19 mouse cellular contexts compared by ENCODE assay signal in the genomic region with DNA sequence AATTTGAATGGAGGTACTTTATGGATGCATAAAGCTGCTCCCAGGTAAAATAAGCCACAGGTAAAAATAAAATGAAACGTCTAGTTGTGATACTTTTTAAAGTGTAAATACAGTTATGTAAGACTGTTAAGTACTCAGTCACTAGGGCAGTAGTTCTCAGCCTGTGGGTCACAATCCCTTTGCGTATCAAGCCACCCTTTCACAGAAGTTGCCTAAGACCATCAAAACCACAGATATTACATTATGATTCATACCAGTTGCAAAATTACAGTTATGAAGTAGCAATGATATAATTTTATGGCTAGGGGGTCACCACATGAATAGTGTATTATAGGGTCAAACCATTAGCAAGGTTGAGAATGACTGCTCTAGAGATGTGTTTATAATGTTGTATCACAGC.
"Had no signal": no experiment of that assay in that cellular context is flagged by ENCODE, and none has a peak within 500 bp of the region (broad histone marks: within the 10 kb centered on the region; RNA-seq: fewer than 3 reads in every experiment).

No protein-coding gene starts in this region.

- H3K27ac ChIP-seq: kidney, postnatal 0 days; layer of hippocampus, adult 2 months; liver, embryonic 13.5 days; midbrain, embryonic 10.5 days; midbrain, embryonic 13.5 days; neural tube, embryonic 12.5 days; neural tube, embryonic 15.5 days; stomach, postnatal 0 days had no signal

- H3K4me1 ChIP-seq: midbrain, embryonic 10.5 days; midbrain, embryonic 13.5 days; neural tube, embryonic 12.5 days; neural tube, embryonic 15.5 days had no signal

- H3K4me3 ChIP-seq: layer of hippocampus, adult 2 months; liver, embryonic 13.5 days; midbrain, embryonic 10.5 days; midbrain, embryonic 13.5 days; neural tube, embryonic 12.5 days; neural tube, embryonic 15.5 days had no signal

- H3K36me3 ChIP-seq: liver, embryonic 13.5 days; midbrain, embryonic 10.5 days; midbrain, embryonic 13.5 days; neural tube, embryonic 12.5 days; neural tube, embryonic 15.5 days had no signal

- H3K27me3 ChIP-seq: liver, embryonic 13.5 days; midbrain, embryonic 13.5 days; neural tube, embryonic 12.5 days; neural tube, embryonic 15.5 days had no signal

- ATAC-seq: intestine, postnatal 0 days; midbrain, embryonic 13.5 days; midbrain, embryonic 16.5 days had no signal

- H3K9me3 ChIP-seq: liver, embryonic 13.5 days; midbrain, embryonic 10.5 days; midbrain, embryonic 13.5 days; neural tube, embryonic 12.5 days; neural tube, embryonic 15.5 days had no signal

- DNase-seq: kidney, adult 2 months; kidney, postnatal 25 days; layer of hippocampus, adult 9-11 months; liver, embryonic 13.5 days; lung, adult 2 months; lung, postnatal 14 days; right cerebral cortex, adult 18-20 months; right cerebral cortex, postnatal 14 days; right cerebral cortex, postnatal 4 days; thymus, postnatal 25 days had no signal
